Mouse (Mus musculus) thymus, adult 2 months (tissue): ENCODE data around the gene Ssna1. TPM values are rescaled to one million over a fixed set of nuclear protein-coding genes. Genes with fewer than 3 reads are reported as not detected.
A peak's percentile ranks its signal among the peaks of the same experiment; 100 is the strongest.

ENCODE experiments used
- DNase-seq: peaks from one replicate; pipeline ENCODE4 v3.0.0; 2021
- H3K27ac ChIP-seq: fragments of 200-500 bp; 2 replicates; pipeline ENCODE4 v1.5.1; 2012; ENCODE audit warnings: low read length, control low read depth; ENCODE audit not compliant: control insufficient read depth, insufficient read depth
- H3K27me3 ChIP-seq: fragments of 200-500 bp; 2 replicates; pipeline ENCODE4 v1.6.1; 2012; ENCODE audit warnings: mild to moderate bottlenecking, low read length, moderate library complexity, mixed read lengths; ENCODE audit not compliant: control insufficient read depth, insufficient read depth
- H3K36me3 ChIP-seq: fragments of 200-500 bp; 2 replicates; pipeline ENCODE4 v1.6.1; 2012; ENCODE audit warnings: mild to moderate bottlenecking, low read length, moderate library complexity; ENCODE audit not compliant: control insufficient read depth, insufficient read depth
- H3K4me1 ChIP-seq: fragments of 200-500 bp; replicated peaks from 2 replicates; pipeline ENCODE4 v1.6.1; 2012; ENCODE audit warnings: low read length; ENCODE audit not compliant: control insufficient read depth, insufficient read depth
- H3K4me3 ChIP-seq: fragments of 200-500 bp; 2 replicates; pipeline ENCODE4 v1.5.1; 2012; ENCODE audit warnings: mild to moderate bottlenecking, low read length, control low read depth, moderate library complexity; ENCODE audit not compliant: control insufficient read depth, insufficient read depth
- CTCF ChIP-seq: fragments of 200-500 bp; IDR thresholded peaks from 2 replicates; pipeline ENCODE4 v1.5.1; 2012; ENCODE audit warnings: mild to moderate bottlenecking, control low read depth, low read length, moderate library complexity, borderline replicate concordance; ENCODE audit not compliant: control insufficient read depth, poor library complexity, insufficient read depth; ENCODE audit errors: extremely low read depth
- POLR2A ChIP-seq: fragments of 200-500 bp; IDR thresholded peaks from 2 replicates; pipeline ENCODE4 v1.6.1; 2012; ENCODE audit warnings: mild to moderate bottlenecking, low read length, control low read depth, moderate library complexity; ENCODE audit not compliant: control insufficient read depth, poor library complexity, insufficient read depth; ENCODE audit errors: extremely low read depth
- WGBS: fragments of 180-500 bp; shearing (Covaris S2); methylation state at CpG from one replicate; pipeline ENCODE4 v1.1.7; 2018; 5-methylcytosine and 5-hydroxymethylcytosine counted together
- polyA plus RNA-seq: library from polyadenylated mRNA; depleted of rRNA; stranded (reverse); fragments of >200 nt; gene quantifications from 2 replicates; pipeline ENCODE4 v1.2.3, GENCODE M21; 2012

The Ssna1 gene
- polyA plus RNA-seq, 1 experiment, result 182 TPM

DNA sequence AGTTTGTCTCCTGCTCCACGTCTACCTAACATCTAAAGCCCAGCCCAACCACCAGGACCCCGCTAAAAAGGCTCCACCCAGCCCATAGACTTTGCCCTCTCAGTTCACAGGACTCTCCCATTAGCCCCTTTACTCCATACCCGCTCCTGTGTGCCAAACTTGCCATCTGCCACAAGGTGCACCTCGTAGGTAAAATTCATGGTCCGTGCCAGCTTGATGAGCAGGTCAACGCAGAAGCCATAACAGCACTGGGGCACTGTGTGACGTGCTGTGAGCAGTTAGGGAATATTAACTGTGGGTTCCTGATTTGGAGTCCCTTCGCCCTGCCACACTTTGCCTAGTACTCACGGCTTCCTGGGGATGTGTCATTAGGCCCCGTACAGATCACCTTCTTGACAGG, 25.8 kb upstream of the Ssna1 start:
- H3K27me3 ChIP-seq, result no peaks in the 10 kb centered on the region; the same call in 1 of the 2 replicates
- no peak overlapping the region for H3K4me3 ChIP-seq
- 82% methylated on average over 10 of the region's 10 CpGs for WGBS
- no peak overlapping the region for H3K27ac ChIP-seq
- no peaks in the 10 kb centered on the region for H3K36me3 ChIP-seq
- TF ChIP-seq POLR2A, result no peak
- TF ChIP-seq CTCF, result no peak
- H3K4me1 ChIP-seq, result no peaks in the 10 kb centered on the region
- no peak for DNase-seq

GRCm38 (mm10) chr2:25297093-25297492, 24.9 kb upstream of the Ssna1 start:
- Histone ChIP-seq H3K27me3 (peaks cover 5% of the 10 kb centered on the region), H3K36me3 (no peaks in the 10 kb centered on the region), H3K27ac (no peak overlapping the region), H3K4me3 (no peak overlapping the region), H3K4me1 (no peaks in the 10 kb centered on the region)
- WGBS, result 74% methylated on average over 8 of the region's 8 CpGs
- DNase-seq, result no peak
- TF ChIP-seq CTCF (no peak), POLR2A (no peak)

DNA sequence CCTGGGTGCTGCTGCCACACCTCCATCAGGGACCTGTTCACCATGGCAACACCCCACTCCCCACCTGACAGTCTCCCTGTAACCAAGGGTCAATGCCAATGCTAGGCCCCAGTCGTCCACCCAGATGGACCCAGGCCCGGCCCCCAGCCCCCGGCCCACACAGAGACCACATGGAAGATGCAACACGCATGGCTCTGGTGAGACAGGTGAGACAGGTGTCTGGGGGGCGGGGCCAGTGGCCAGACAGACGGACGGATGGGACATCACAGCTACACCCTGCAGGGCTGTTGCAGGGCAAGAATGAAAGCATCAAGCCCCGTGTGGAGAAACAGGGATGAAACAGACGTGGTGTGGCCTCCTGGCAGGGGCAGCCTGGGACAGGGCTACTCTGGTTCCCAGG, 21.5 kb upstream of the Ssna1 start:
- WGBS, result 87% methylated on average over 9 of the region's 9 CpGs
- Histone ChIP-seq H3K27me3 (peaks cover 17% of the 10 kb centered on the region), H3K27ac (no peak overlapping the region), H3K4me3 (no peak overlapping the region), H3K4me1 (no peaks in the 10 kb centered on the region), H3K36me3 (no peaks in the 10 kb centered on the region)
- no peak for DNase-seq
- no peak for TF ChIP-seq CTCF
- no peak for TF ChIP-seq POLR2A

DNA sequence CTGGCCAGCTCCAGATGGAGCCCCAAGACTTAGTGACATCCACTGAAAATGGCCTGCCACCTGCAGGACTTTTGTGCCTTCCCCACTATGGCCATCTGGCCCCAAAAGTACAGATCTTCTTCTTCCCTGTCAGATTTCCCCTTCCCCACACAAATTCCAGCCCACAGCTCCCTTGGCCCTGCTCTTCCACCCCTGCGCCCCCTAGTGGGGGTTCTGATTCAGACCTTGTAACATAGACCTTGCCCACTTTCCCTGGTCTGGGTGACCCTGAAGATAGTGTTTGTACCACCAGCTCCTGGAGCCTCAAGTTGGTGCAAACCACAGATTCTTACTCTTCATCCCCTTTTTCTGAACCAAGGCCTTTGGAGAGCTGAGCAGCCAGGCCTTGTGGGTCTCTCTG, 20.6 kb upstream of the Ssna1 start:
- no peak overlapping the region for H3K4me3 ChIP-seq
- no peaks in the 10 kb centered on the region for H3K4me1 ChIP-seq
- 3% methylated on average over 1 of the region's 1 CpGs for WGBS
- TF ChIP-seq POLR2A (no peak), CTCF (peak; percentile 77; the same call in 1 of the 2 replicates)
- H3K36me3 ChIP-seq, result no peaks in the 10 kb centered on the region
- peak; percentile 71 for DNase-seq
- no peak overlapping the region for H3K27ac ChIP-seq
- H3K27me3 ChIP-seq, result peaks cover 17% of the 10 kb centered on the region

DNA sequence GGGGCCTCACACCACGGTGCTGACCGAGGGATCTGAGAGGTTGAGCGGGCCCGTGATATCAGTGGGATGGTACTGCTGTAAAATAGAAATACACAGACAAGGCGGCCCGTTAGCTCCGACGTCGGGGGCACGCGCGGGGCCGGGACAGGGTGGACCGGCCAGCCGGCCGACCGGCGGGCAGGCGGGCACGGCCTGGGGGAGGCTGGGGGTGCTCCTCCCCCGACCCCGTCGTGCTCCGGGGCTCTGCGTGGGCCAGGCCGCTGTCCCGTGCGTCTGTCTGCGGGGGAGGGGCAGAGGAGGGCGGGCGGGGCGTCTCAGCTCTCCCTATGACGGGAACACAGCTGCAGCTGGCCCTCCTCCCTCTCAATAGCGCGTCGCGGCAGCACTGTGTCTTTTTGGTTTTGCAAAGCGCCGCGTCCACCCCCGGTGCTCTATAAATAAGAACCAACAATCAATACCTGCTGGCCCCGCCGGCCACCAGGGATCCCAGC, 19.9 kb upstream of the Ssna1 start:
- TF ChIP-seq CTCF (no peak), POLR2A (no peak)
- H3K36me3 ChIP-seq, result no peaks in the 10 kb centered on the region
- DNase-seq, result no peak
- H3K27ac ChIP-seq, result no peak overlapping the region
- no peak overlapping the region for H3K4me3 ChIP-seq
- 11% methylated on average over 43 of the region's 43 CpGs for WGBS
- H3K27me3 ChIP-seq, result peaks cover 17% of the 10 kb centered on the region
- no peaks in the 10 kb centered on the region for H3K4me1 ChIP-seq

DNA sequence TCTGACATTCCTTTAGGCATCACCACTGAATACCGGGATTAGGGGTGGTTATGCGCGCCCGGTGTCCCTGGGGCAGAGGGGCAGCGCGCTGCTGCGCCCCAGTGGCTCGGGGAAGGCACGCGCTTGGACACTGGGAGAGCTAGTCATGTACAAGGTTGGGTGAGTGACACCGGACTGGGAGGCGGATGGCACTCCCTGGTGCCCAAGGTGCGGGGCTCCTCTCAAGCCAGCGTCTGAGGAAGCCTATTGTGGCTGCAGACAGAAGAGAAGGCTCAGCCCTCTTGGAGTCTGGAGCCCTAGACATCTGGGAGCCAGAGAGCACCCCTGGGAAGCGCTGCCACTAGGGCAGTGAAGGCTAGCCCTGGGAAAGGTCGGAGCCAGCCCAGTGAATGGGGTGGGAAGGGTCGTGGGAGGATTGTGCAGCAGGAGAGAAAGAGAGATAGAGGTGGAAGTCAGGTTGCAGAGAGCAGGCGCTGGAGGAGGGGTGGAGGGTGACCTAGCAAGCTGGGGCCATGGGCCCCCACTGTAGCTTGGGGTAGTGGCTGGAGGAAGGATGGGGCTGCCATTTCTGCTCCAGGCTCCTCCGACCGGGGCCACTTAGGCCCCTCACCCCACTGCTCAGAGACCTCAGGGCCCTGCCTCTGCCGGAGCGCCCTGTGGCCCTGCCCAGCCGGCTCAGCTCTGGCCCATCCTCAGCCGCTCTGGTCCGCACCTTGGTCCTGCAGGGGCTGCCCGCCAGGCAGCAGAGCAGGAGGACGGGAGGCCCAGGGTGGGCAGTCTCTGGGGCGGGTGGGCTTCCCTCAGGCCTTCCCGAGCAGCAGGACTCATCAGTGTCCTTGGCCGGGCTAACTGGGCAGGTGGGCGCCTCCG, 19.2 kb upstream of the Ssna1 start:
- Histone ChIP-seq H3K27me3 (peaks cover 17% of the 10 kb centered on the region), H3K36me3 (no peaks in the 10 kb centered on the region), H3K4me3 (no peak overlapping the region), H3K4me1 (no peaks in the 10 kb centered on the region), H3K27ac (no peak overlapping the region)
- WGBS, result 20% methylated on average over 32 of the region's 32 CpGs
- DNase-seq, result no peak
- no peak for TF ChIP-seq CTCF
- no peak for TF ChIP-seq POLR2A
